Mouse (Mus musculus): ENCODE data around the gene Mndal.
"Not testable (repeated sequence)": the region's sequence is repeated elsewhere in the genome, so short reads cannot be mapped to it uniquely, and the experiment has no call there.

The Mndal gene

GRCm38 (mm10) chr1:173889741-173890140 lies 52.5 kb downstream of the Mndal start:
- not testable (repeated sequence) for DNase-seq (ENCODE audit: low spot score)

DNA sequence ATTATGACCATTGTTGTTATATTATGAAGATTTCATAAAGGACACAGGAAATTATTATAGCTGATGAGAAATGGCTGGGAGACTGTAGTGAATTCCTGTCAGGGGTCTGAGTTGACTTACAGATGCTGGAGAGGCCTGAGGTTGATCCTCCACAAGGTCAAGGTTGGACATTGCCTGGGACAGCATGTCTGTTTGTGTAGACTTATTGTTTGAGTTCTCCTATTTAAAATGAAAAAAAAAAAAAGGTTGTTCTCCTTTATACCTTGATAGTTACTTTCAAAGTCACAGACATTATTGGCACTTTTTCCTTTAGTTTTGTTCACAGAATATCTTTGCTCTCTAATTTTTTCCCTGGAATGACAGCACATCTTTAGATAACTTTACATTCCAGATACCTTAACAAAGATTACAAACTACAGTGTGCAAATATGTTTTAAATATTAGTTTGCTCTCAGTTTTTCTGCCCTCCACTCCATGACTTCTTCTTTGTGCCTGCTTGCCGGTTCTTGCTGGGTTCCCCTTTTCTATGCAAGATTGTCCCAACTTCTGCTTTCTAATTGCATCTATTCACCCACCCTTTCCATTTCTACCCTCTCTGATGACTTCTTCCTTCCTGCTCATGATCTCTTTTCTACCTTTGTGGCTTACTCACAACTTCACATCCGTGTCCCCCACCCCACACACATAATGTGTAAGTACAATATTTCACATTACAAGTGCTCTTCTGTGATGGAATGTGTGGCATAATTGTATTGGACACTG lies 55.1 kb downstream of the Mndal start:
- not testable (repeated sequence) for DNase-seq (ENCODE audit: low spot score)

GRCm38 (mm10) chr1:173880004-173880666 lies 62.2 kb downstream of the Mndal start:
- not testable (repeated sequence) for DNase-seq (ENCODE audit: low spot score)

GRCm38 (mm10) chr1:173879225-173879987 lies 62.9 kb downstream of the Mndal start:
- not testable (repeated sequence) for DNase-seq (ENCODE audit: low spot score)

DNA sequence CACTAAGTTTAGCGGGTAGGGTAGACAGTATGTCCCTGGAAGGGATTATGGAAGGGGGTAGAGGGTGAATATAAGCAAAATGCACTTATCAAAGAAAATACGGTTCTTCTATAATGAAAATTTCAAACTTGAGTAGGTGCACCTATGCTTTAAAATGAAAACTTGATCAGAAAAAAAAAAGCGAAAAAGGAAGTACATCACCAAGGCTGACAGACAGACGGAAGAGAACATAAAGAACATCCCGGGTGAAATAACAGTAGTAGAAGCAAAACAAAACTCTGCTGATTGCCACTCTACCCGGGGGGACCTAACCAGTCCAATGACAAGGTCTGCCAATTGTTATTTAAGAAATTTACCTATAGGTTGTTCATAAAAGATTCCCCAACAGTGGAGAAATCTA lies 64.0 kb downstream of the Mndal start:
- not testable (repeated sequence) for DNase-seq (ENCODE audit: low spot score)

DNA sequence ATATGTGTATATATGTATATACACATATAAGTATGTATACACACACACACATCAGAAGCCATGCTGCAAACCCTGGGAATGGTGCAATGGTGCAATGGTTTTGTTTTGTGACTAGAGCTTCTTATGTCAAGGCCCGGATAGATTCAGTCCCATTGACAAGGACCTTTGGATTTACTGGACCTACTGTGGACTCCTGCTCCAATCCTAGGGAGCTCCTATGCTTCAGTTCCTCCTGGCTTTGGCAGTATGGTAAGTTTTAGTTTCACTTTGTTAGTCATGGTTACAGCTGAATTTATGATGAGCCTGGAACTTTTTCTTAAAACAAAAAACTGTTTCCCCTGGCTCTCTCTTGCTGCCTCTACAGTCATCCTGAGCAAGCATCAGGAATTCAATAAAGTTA lies 65.2 kb downstream of the Mndal start:
- DNase-seq (ENCODE audit: low spot score), result not testable (repeated sequence)

GRCm38 (mm10) chr1:173868586-173868985 lies 73.7 kb downstream of the Mndal start:
- DNase-seq (ENCODE audit: low spot score), result not testable (repeated sequence)

- DNase-seq (ENCODE audit: low spot score), result no peak
These were observed 75.8 kb downstream of the Mndal start for GRCm38 (mm10) chr1:173866504-173866903.

DNA sequence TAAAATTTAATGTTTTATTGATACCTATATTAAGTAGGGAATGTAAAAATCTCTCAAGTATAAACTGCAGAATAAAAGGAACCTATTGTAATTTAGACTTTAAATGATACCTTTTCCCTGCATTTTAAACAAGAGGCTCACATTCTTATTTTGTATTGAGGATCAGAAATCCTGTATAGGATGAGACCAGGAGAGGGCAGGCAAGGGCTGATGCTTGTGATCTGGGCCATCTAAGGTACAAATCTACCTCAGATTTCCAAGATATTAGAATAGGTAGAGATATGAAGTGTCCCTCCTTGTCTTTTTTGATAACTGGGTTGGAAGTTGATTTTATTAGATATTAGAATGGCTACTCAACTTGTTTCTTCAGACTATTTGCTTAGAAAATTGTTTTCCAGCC lies 88.6 kb downstream of the Mndal start:
- DNase-seq (ENCODE audit: low spot score), result not testable (repeated sequence)

GRCm38 (mm10) chr1:173852853-173853252 lies 89.4 kb downstream of the Mndal start:
- not testable (repeated sequence) for DNase-seq (ENCODE audit: low spot score)

GRCm38 (mm10) chr1:173846193-173846592 lies 96.1 kb downstream of the Mndal start:
- DNase-seq (ENCODE audit: low spot score), result not testable (repeated sequence)

DNA sequence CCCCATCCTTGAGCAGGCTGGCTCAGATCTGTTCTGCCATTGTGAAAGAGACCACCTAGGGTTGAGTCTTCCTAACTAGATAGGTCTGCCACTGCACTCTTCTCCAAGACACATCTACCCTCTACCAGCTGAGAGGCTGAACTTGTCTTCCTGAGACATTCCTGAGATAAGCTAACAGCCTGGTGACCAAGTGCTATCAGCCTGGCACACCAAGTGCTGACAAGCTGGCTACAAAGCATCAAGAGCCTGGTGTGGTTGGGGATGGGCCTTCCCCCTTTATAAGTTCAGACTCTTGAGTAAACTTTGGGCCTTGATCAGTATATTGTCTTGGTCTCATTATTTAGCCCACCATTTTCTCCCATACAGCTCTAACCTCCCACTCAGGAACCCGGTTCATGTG lies 97.5 kb downstream of the Mndal start:
- DNase-seq (ENCODE audit: low spot score), result no peak

GRCm38 (mm10) chr1:173821481-173821803 lies 120.8 kb downstream of the Mndal start:
- DNase-seq (ENCODE audit: low spot score), result not testable (repeated sequence)

DNA sequence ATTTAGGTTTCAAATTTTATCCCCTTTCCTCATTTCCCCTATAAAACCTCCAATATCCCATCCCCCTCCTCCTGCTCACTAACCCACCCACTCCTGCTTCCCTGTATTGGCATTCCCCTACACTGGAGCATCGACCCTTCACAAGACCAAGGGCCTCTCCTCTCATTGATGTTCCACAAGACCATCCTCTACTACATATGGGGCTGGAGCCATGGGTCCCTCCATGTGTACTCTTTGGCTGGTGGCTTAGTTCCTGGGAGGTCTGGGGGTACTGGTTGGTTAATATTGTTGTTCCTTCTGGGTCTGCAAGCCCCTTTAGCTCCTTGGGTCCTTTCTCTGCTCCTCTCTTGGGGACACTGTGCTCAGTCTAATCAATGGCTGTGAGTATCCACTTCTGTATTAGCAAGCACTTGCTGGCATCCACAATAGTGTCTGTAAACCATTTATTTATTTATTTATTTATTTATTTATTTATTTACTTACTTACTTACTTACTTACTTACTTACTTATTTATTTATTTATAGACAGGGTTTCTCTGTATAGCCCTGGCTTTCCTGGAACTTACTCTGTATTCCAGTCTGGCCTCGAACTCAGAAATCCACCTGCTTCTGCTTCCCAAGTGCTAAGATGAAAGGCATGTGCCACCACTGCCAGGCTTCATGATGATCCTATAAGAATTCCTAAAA lies 121.4 kb downstream of the Mndal start:
- not testable (repeated sequence) for DNase-seq (ENCODE audit: low spot score)

GRCm38 (mm10) chr1:173809294-173809693 lies 133.0 kb downstream of the Mndal start:
- not testable (repeated sequence) for DNase-seq (ENCODE audit: low spot score)

DNA sequence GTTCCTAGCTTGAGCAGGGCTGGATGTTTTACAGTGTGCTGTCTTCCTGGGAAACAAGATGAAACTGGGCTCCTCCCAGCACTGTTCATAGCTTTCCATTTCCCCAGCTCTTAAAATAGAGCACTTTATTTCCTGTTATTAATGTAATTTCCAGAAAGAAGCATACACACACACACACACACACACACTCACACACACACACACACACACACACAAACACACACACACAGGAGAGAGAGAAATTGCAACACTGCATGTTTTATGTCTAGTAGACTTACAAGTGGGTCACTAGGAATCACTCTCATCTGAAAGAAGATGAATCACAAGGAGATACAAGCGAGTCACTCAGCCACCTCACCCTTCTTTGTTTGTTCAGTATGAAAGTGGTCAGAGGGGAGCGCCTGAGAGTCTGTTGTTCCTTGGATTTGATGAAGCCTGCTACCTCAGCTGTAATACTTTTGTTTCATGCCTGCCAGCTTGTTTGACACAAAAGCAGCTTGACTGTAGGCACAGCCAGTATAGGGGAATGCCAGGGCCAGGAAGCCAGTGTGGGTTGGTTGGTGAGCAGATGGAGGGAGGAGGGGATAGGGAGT lies 139.5 kb downstream of the Mndal start:
- DNase-seq (ENCODE audit: low spot score), result not testable (repeated sequence)

DNA sequence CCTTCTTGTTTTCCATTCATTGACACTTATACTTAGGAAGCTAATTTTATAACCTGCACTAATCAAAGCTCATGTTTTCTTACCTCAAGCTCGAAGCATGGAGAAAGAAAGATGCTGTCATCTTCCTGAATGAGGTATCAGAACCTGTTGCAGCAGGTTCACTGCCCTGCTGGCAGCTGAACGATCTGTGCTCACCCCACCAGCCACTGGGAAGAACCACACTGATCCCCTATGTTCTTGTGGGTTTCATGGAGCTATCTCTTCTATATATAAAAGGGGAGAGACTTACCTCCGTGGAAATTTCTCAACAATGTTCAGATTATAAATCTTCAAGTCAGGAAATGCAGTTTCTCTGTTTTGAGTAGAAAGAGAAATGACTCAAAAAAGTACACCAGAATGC lies 140.1 kb downstream of the Mndal start:
- not testable (repeated sequence) for DNase-seq (ENCODE audit: low spot score)

GRCm38 (mm10) chr1:173801791-173802190 lies 140.5 kb downstream of the Mndal start:
- DNase-seq (ENCODE audit: low spot score), result not testable (repeated sequence)

All from MN1 (cell line).